Mouse (Mus musculus) G1E-ER4 (cell line): ENCODE data around the gene Prf1. TPM values are rescaled to one million over a fixed set of nuclear protein-coding genes. Genes with fewer than 3 reads are reported as not detected.

ENCODE experiments used
- GATA1 ChIP-seq: IDR thresholded peaks from one replicate; pipeline ENCODE4 v1.8.0; 2012; ENCODE audit warnings: low read length, inconsistent platforms
- polyA plus RNA-seq: library from polyadenylated mRNA; stranded (reverse); fragments of >175 nt; gene quantifications from 2 replicates; pipeline ENCODE4 v1.2.3, GENCODE M21; 2012

Prf1 gene
- not detected in 2 replicates for polyA plus RNA-seq

DNA sequence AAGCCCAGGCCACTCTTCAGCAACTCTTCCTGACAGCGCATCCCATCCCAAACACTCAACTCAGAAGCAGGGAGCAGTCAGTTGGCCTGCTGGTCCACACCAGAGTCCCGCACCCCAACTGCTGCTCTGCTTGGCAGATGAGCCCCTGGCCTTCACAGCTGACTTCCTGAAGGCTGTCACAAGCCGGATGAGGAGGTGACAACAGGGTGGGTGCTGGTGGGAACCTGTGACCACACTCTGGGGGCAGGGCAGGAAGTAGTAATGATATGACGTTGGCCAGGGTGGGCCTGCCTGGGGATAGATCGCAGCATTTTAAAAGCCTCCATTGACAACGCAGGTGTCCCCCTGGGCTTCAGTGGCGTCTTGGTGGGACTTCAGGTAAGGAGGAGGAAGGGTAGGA is at the start of gene Prf1:
Gene Prf1 (plus strand): TSS at position 357 of the 400 bp plus-strand sequence.
- TF ChIP-seq GATA1 = no peak

- no peak for TF ChIP-seq GATA1
These were observed 49.0 kb upstream of the Prf1 start for GRCm38 (mm10) chr10:61248596-61249114.

DNA sequence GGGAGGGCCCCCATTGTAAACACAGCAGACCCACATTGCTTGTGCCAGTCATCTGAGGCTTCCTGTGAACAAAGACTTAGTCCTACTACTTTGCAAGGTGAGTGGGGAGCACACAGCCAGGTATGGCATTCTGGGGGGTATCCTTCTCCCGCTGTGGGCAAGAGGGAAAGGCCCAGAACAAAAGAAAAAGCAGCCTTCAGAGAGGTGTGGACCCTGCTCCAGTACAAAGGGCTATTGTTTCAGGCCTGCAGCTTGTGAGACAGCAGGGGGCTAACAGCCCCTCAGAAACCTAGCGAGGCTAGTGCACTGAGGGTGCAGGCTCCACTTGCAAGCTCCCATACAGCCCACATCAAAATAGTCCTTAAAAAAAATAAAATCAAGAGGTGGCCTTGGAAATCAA is 47.7 kb upstream of the Prf1 start:
- TF ChIP-seq GATA1 = no peak

DNA sequence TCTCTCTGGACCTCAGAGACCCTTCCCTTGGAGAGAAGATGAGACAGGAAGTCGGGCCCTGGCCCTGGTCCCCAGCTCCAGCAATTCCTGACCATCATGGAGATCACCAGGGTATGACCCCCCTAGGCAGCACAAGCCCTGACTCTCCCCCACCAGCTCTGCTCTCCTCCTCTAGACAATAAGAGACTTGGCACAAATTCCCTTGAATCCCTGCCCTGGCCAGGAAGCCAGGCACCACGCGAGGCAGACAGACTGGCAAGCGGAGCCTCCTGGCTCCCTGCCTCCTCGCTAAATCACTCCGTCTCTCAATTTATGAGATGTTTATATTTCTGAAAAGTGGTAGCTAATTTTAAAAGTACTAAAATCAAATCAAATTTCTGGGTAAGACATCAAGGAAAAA is 42.9 kb upstream of the Prf1 start:
- no peak for TF ChIP-seq GATA1

GRCm38 (mm10) chr10:61255190-61255589 is 42.4 kb upstream of the Prf1 start:
- no peak for TF ChIP-seq GATA1

GRCm38 (mm10) chr10:61256665-61257064 is 41.0 kb upstream of the Prf1 start:
- no peak for TF ChIP-seq GATA1

GRCm38 (mm10) chr10:61258131-61258530 is 39.5 kb upstream of the Prf1 start:
- no peak for TF ChIP-seq GATA1

DNA sequence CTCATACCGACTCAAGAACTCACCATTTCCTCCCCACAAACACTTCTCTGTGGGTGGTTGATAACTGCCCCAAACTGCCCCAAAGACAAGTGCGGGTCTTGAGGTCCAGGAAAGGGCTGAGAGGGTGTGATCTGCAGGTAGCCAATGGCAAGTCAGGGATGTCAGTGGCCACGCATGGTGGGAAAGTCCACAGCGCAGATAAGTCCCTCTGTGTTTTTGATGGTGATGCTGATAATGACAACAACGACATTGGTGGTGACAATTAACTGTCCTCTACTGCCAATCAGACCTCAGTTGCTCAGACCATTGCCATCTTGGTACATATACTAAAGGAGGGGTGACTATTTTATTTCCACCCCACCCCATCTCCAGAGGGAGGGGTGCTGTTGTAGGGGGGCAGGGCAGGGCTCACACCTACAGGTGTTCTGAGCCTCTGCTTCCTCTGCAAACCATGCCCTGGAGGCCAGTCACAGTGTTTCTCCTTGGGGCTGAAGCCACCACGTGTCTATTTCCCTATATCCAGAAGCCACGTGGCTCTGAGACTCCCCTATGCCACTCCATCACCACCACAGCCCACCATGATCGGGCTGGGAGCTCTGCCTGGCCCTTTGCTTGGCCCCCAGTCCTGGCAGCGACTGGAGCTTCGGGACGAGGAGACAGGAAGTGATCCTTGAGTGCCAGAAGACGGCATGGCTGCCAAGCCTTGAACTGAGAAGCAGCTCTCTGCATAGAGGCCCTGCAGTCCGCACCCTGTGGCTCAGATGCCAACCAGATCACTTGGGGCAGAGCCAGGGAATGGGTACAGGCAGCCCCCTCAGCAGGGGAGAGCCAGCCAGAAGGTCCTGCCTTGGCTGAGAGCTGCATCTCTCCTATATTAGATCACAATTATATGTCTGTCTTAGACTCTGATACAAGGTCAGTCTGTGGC is 36.1 kb upstream of the Prf1 start:
- TF ChIP-seq GATA1 = no peak

- TF ChIP-seq GATA1 = no peak
These were observed 34.0 kb upstream of the Prf1 start for GRCm38 (mm10) chr10:61263606-61264005.

DNA sequence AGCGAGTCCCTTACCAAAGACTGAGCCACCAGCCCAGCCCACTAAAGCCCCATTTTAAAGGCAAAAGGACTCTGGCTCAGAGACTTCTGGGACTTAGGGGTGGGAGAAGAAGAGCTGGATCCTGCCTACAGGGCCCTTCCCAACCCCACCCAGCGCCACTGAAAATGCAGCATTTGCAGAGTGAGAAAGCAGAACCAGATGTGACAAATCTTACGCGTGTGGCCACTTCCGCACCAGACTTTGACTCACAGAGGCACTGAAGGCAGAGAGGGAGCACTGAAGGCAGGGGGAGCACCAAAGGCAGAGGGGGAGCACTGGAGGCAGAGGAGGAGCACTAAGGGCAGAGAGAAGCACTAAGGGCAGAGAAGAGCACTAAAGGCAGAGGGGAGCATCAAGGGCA is 30.3 kb upstream of the Prf1 start:
- TF ChIP-seq GATA1 = no peak

GRCm38 (mm10) chr10:61272089-61272626 is 25.5 kb upstream of the Prf1 start:
- no peak for TF ChIP-seq GATA1

GRCm38 (mm10) chr10:61272631-61273030 is 25.0 kb upstream of the Prf1 start:
- no peak for TF ChIP-seq GATA1

GRCm38 (mm10) chr10:61273081-61273843 is 24.4 kb upstream of the Prf1 start, which contains the start of gene Adamts14:
Gene Adamts14 (minus strand): TSS chr10:61273438.
- TF ChIP-seq GATA1 = no peak

DNA sequence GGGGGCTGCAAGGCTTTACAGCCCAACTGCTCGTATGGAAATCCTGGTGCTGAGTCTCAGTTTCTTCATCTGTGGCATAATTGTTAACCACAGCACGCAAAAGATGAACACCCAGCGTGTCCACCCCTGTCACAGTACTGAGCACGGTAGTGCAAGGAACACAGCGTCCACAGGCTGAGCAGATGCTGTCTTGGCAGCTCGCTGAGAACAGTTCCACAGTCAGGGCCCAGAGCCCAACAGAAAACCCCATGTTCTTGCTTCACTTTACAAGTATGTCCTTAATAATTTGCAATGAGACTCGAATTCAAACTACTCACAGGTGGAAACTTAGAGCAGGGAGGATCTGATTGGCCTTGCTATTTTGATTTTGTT is 23.8 kb upstream of the Prf1 start:
- TF ChIP-seq GATA1 = no peak

DNA sequence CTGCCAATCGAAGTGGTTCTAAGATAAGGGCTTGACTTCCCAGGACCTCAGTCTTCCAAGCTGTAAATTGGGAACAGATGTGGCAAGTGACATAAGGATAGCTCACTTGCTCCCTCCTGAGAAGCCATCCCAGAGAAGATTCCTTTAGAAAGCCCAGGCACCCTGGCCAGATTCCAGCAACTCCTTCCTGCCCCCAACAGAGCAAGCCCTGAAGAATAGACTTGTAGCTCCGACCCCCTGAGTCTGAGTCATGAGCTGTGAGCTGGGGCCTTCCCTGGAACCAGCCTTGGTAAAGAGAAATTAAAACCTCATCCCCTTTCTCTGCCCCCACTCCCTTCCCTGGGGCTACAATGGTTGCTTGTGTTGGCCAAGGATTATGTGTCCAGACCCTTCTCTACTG is 23.1 kb upstream of the Prf1 start:
- no peak for TF ChIP-seq GATA1

GRCm38 (mm10) chr10:61275669-61276110 is 21.9 kb upstream of the Prf1 start:
- no peak for TF ChIP-seq GATA1

- no peak for TF ChIP-seq GATA1
These were observed 20.6 kb upstream of the Prf1 start for GRCm38 (mm10) chr10:61277051-61277450.
